Mouse (Mus musculus) lung, postnatal 0 days (tissue): ENCODE measurements around the gene Eps8.

Source experiments
- CTCF ChIP-seq: IDR thresholded peaks from 2 replicates; pipeline ENCODE4 v1.5.1; 2016; ENCODE audit warnings: antibody characterized with exemption, mild to moderate bottlenecking
- EP300 ChIP-seq: IDR thresholded peaks from 2 replicates; pipeline ENCODE4 v1.6.1; 2016; ENCODE audit warnings: antibody characterized with exemption, mild to moderate bottlenecking, control low read depth

DNA sequence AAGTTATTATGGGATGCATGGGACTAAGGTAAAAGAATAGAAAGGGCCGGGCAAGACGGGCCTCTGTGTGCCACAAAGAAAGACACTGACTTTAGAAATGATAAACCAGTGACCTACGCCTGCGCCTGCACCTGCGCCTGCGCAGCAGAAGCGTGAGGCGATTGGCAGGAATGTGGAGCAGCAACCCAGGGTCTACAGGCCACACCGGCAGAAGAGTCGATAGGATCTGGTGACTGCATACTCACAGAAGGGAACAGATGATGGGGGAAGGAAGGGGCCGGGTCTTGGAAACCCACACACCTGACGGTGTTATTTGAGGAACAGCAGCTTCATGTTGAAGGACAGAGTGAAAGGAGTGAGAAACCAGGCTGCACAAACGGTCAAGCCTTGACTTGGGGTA, 24.3 kb downstream of the Eps8 start:
- TF ChIP-seq CTCF (no peak), EP300 (no peak)
